Mouse (Mus musculus) cerebellum, adult 2 months (tissue): ENCODE results near the gene 3100002H09Rik. TPM values are rescaled to one million over a fixed set of nuclear protein-coding genes. Genes with fewer than 3 reads are reported as not detected.

Source experiments
- DNase-seq, 2 experiments: peaks; one replicate each; pipeline ENCODE4 v3.0.0; 2021
- H3K27ac ChIP-seq: fragments of 200-500 bp; 2 replicates; pipeline ENCODE4 v1.5.1; 2012; ENCODE audit warnings: low read length, control low read depth, inconsistent platforms; ENCODE audit not compliant: insufficient read depth
- H3K27me3 ChIP-seq: fragments of 200-500 bp; 2 replicates; pipeline ENCODE4 v1.6.1; 2012; ENCODE audit warnings: inconsistent platforms, mild to moderate bottlenecking, low read length, moderate library complexity; ENCODE audit not compliant: control insufficient read depth, insufficient read depth
- H3K4me1 ChIP-seq: fragments of 200-500 bp; 2 replicates; pipeline ENCODE4 v1.6.1; 2011; ENCODE audit warnings: low read length; ENCODE audit not compliant: control insufficient read depth, insufficient read depth
- H3K4me3 ChIP-seq: fragments of 200-500 bp; replicated peaks from 2 replicates; pipeline ENCODE3; 2011; ENCODE audit warnings: mild to moderate bottlenecking, low read depth, low read length, control low read depth; ENCODE audit not compliant: insufficient read depth
- CTCF ChIP-seq: fragments of 200-500 bp; IDR thresholded peaks from 2 replicates; pipeline ENCODE4 v1.5.1; 2011; ENCODE audit warnings: low read depth, mild to moderate bottlenecking, control low read depth, low read length, moderate library complexity, borderline replicate concordance; ENCODE audit not compliant: insufficient read depth
- POLR2A ChIP-seq: fragments of 200-500 bp; IDR thresholded peaks from 2 replicates; pipeline ENCODE4 v1.6.1; 2011; ENCODE audit warnings: low read length, control low read depth, borderline replicate concordance; ENCODE audit not compliant: insufficient read depth
- WGBS: fragments of 180-500 bp; shearing (Covaris S2); methylation state at CpG from one replicate; pipeline ENCODE4 v1.1.7; 2018; 5-methylcytosine and 5-hydroxymethylcytosine counted together
- polyA plus RNA-seq: library from polyadenylated mRNA; depleted of rRNA; stranded (reverse); fragments of >200 nt; gene quantifications from 2 replicates; pipeline ENCODE4 v1.2.3, GENCODE M21; 2012

The 3100002H09Rik gene
- polyA plus RNA-seq, 1 experiment = not detected

GRCm38 (mm10) chr4:124647909-124648308 is 37.3 kb upstream of the 3100002H09Rik start:
- no peaks in the 10 kb centered on the region for H3K4me1 ChIP-seq
- TF ChIP-seq POLR2A (no peak), CTCF (no peak)
- WGBS = 42% methylated on average over 5 of the region's 5 CpGs
- no peak overlapping the region for H3K27ac ChIP-seq
- H3K4me3 ChIP-seq = no peak overlapping the region
- no peaks in the 10 kb centered on the region for H3K27me3 ChIP-seq
- no peak for DNase-seq

GRCm38 (mm10) chr4:124646591-124646990 is 36.0 kb upstream of the 3100002H09Rik start:
- Histone ChIP-seq H3K27ac (no peak overlapping the region), H3K4me1 (no peaks in the 10 kb centered on the region), H3K27me3 (no peaks in the 10 kb centered on the region), H3K4me3 (no peak overlapping the region)
- WGBS = 33% methylated on average over 8 of the region's 8 CpGs
- DNase-seq = no peak
- TF ChIP-seq POLR2A = no peak
- no peak for TF ChIP-seq CTCF

DNA sequence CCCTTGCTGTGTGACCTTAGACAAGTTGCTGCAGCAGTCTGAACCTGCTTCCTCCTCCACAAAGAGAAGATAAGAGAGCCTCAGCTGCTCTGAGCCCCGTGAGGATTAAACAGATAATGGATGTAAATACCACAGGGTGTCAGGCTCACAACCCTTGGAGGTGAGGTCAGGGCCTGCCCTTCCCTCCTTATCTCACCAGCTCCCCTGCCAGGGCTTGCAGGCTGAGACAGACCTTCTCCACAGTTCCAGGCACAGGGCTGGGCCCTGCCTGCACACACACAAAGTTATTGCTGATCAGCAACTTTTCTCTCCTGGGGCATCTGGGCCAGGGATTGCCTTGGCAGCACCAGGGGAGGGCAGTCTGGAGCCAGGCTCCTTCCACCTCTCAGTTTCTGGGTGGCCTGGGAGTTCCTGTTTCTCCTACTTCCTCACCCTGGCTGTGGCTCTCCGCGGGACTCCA is 34.4 kb upstream of the 3100002H09Rik start:
- TF ChIP-seq POLR2A (no peak), CTCF (no peak)
- WGBS = 59% methylated on average over 3 of the region's 3 CpGs
- no peaks in the 10 kb centered on the region for H3K27me3 ChIP-seq
- no peak overlapping the region for H3K4me3 ChIP-seq
- no peaks in the 10 kb centered on the region for H3K4me1 ChIP-seq
- no peak overlapping the region for H3K27ac ChIP-seq
- no peak for DNase-seq

GRCm38 (mm10) chr4:124643859-124644258 is 33.3 kb upstream of the 3100002H09Rik start:
- Histone ChIP-seq H3K27me3 (no peaks in the 10 kb centered on the region), H3K4me1 (no peaks in the 10 kb centered on the region), H3K4me3 (no peak overlapping the region), H3K27ac (no peak overlapping the region)
- WGBS = 93% methylated on average over 9 of the region's 9 CpGs
- TF ChIP-seq POLR2A (no peak), CTCF (no peak)
- DNase-seq = no peak

DNA sequence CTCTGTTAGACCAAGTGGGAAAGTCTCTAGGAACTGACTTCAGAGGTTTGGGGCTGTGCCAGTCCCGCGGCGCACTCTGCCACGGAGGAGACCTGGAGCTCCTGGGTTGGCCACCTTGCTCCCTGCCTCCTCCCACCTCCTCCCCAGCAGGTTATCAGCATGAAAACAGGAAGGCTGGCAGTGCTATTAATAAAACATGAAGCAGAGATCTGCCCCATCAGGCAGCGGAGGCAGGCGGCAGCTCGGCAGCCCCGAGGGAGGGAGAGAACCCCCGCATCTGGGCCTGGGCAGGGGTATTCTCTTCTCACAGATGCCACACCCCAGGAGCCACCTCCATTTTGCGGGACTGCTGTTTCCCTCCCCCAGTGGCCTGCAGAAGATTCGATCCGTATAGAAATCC is 29.1 kb upstream of the 3100002H09Rik start:
- H3K27me3 ChIP-seq = no peaks in the 10 kb centered on the region
- H3K27ac ChIP-seq = no peak overlapping the region

DNA sequence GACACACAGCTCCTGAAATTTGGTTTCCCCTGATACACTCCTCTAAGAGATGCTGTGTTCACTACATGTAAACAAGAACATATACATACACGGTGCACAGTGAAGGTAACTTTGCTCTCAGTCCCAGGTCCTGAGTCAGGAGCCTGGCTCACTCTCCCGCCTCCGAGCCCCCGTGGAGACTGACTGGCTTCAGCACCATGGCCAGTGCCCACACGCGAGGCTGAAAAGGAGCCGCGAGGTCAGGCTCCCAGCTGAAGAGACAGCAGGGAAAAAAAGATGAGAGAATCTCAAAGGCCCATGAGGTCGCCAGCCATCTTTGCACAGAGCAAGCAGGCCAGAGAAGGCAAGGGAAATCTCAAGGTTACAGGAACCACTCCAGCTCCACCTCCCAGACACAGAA is 22.7 kb upstream of the 3100002H09Rik start:
- no peak for DNase-seq
- Histone ChIP-seq H3K27me3 (no peaks in the 10 kb centered on the region), H3K27ac (no peak overlapping the region), H3K4me3 (no peak overlapping the region), H3K4me1 (no peaks in the 10 kb centered on the region)
- TF ChIP-seq CTCF (no peak), POLR2A (no peak)
- WGBS = 24% methylated on average over 9 of the region's 9 CpGs

More for the DNA sequence above, 29.1 kb upstream of the 3100002H09Rik start:
- WGBS = 16% methylated on average over 12 of the region's 12 CpGs
- DNase-seq = no peak
- TF ChIP-seq POLR2A (no peak), CTCF (no peak)
- Histone ChIP-seq H3K4me3 (no peak overlapping the region), H3K4me1 (no peaks in the 10 kb centered on the region)

DNA sequence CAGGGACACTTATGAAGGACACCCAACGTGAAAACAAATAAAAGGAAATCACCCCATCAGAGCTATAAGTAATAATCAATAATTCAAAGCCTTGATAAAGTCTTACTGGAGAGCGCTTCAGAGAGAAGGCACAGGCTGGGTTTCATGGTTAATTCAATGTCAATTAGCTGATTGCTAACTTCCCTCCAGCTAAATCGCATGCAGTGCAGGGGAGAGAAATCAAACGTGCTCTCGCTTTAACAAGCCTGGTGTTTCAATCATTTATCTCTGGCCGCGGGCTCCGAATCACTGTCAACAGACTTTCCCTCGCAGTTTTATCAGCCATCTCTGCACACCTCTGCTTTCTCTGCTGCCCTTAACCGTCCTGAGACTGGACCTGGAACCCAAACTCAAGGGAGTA is 22.3 kb upstream of the 3100002H09Rik start:
- no peak for DNase-seq
- no peak overlapping the region for H3K27ac ChIP-seq
- WGBS = 82% methylated on average over 10 of the region's 10 CpGs
- no peaks in the 10 kb centered on the region for H3K27me3 ChIP-seq
- no peak overlapping the region for H3K4me3 ChIP-seq
- no peak for TF ChIP-seq POLR2A
- no peak for TF ChIP-seq CTCF
- H3K4me1 ChIP-seq = no peaks in the 10 kb centered on the region

DNA sequence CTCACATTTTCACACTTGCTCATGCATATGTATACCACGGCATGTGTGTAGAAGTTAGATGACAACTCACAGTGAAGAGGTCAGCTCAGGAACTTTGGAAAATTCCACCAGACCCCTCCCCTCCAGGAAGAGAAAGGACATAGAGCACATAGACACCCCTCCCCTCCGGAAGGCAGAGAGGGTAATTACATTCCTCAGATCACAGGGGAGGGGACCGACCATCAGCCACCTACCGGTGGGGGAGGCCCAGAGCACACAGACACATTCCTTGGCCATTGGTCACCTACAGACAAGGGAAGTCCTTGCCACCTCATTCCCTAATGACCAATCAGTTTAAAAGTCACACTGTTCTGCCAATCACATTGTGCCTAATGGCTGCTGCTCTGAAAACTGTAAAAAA is 20.9 kb upstream of the 3100002H09Rik start:
- H3K27me3 ChIP-seq = no peaks in the 10 kb centered on the region
- 55% methylated on average over 4 of the region's 4 CpGs for WGBS
- H3K27ac ChIP-seq = no peak overlapping the region
- no peak overlapping the region for H3K4me3 ChIP-seq
- TF ChIP-seq POLR2A (no peak), CTCF (no peak)
- no peaks in the 10 kb centered on the region for H3K4me1 ChIP-seq
- no peak for DNase-seq

- H3K27me3 ChIP-seq = no peaks in the 10 kb centered on the region
- 20% methylated on average over 1 of the region's 1 CpGs for WGBS
- no peak overlapping the region for H3K4me3 ChIP-seq
- no peak overlapping the region for H3K27ac ChIP-seq
- H3K4me1 ChIP-seq = no peaks in the 10 kb centered on the region; the same call in 1 of the 2 replicates
- no peak for DNase-seq
- TF ChIP-seq CTCF = no peak
- TF ChIP-seq POLR2A = no peak
These were observed 16.2 kb upstream of the 3100002H09Rik start for GRCm38 (mm10) chr4:124626836-124627235.
